Mouse (Mus musculus) left cerebral cortex, postnatal 14 days (tissue): Measurements from ENCODE around the gene Adap2. TPM values are rescaled to one million over a fixed set of nuclear protein-coding genes. Genes with fewer than 3 reads are reported as not detected.
A peak's percentile ranks its signal among the peaks of the same experiment; 100 is the strongest.
"Not testable (repeated sequence)": the region's sequence is repeated elsewhere in the genome, so short reads cannot be mapped to it uniquely, and the experiment has no call there.

Experiments
- DNase-seq, 2 experiments: peaks; one replicate each; pipeline ENCODE4 v3.0.0; 2021 to 2022; ENCODE audit warnings: low spot score in 2 of 2, mixed read lengths in 1 of 2
- intact Hi-C: fragments of 180-260 bp; cut with DNase I; formaldehyde crosslinking; loops from one replicate; pipeline ENCODE4 v1.15.1; 2025
- total RNA-seq, 2 experiments: library from RNA; stranded (reverse); gene quantifications; 2 replicates each; pipeline ENCODE4 v1.2.3; 2021

Gene Adap2
- total RNA-seq, 2 experiments from 2014 or later, result 8.3 to 10.2 TPM

DNA sequence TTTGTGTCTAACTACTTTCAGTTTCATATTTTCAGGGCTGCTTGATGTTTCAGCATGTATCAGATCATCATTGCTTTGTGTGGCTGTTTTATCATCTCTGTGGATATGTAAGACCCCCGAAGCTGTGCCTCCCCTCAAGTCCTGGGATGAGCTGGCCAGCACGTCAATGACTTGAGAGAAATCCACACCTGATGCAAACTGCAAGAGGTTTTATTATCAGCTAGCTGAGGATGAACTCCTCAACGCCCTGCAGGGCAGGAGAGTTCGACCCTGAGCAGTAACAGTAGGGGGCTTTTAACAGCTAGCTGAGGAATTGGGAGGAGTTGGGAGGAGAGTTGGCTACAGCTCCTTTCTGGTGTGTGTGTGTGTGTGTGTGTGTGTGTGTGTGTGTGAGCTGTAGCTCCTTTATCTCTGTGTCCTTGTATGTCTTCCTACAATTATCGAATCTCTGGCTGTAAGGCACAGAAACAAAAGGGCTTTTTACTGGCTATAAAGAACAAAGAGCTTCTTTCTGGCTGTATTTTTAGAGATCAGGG is 31.6 kb downstream of the Adap2 start:
- intact Hi-C loops, DNase-seq: not testable (repeated sequence)

DNA sequence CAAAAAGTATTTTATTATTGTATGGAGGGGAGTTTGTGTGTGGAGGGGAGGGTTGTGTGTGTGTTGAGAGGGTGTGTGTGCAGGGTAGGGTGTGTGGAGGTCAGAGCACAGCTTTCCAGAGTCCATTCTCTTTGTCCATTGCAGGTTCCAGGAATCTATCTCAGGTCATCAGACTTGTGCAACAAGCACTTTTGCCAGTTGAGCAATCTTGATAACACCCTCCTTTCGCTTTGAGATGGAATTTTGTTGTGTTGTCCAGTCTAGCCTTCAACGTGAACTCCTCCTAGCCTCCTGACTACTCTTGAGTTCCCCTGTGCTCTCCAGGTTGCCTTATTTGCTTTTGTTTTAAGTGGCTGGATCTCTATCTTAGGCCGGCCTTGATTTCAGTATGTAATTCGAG is 36.4 kb downstream of the Adap2 start:
- intact Hi-C loops, result no loop called here

DNA sequence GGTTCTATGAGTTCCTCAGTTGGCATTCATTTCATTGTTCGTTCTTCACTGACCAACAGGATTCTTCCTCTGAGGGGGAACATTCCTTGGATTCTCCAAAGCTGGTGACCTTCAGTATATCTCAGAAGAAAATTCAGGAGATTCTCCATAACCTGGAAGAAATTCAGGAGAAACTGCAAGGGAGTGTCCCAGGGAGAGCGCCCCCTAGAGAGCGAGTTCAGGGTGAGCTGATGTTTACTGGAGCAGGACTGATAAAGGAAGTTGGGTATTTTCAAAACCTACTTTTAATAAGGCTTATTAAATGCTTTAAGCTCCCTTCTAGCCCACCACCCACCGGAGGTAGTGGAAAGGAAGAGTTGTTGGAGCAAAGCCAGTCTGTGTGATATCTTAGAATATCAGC is 39.9 kb downstream of the Adap2 start:
- DNase-seq, result no peak
- intact Hi-C loops, result no loop called here

More for the DNA sequence above, 36.4 kb downstream of the Adap2 start:
- no peak for DNase-seq

DNA sequence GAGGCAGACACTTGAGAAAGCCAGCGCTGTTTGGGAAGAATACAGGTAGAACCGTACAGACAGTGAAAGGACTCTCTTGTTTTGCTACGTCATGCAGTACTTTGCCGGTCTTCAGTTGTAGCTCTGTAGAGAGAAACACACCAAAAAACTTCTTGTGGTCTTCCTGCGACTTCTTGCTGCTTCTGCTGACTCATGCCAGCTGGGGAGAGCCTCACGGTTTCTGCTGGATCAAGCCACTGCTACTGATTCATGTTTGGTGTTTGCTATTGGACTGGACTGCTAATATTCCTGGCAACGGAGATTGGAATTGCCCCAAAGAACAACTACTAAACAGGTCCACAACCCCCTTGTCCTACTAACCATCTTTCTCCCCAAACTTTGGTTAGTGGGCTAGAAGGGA is 42.4 kb downstream of the Adap2 start:
- no peak for DNase-seq
- intact Hi-C loops, result no loop called here

DNA sequence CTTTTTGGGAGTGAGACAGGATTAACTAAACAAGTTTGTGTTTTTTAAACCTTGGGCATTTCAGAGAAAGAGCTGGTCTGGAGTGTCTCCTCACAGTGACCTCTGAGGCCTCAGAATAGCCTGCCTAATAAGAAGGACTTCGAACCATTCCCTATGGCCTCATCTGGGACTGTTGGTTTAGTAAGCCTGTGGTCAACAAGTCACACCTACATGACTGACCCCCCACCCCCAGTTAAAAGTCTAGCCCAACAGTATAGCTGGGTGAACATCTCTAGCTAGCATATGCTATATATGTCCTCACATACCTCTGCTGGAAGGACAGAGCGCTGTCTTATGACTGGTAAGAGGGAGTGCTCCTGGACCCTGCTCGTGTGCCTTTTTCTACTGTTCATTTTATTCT is 45.4 kb downstream of the Adap2 start:
- no peak for DNase-seq
- intact Hi-C loops, result no loop called here

DNA sequence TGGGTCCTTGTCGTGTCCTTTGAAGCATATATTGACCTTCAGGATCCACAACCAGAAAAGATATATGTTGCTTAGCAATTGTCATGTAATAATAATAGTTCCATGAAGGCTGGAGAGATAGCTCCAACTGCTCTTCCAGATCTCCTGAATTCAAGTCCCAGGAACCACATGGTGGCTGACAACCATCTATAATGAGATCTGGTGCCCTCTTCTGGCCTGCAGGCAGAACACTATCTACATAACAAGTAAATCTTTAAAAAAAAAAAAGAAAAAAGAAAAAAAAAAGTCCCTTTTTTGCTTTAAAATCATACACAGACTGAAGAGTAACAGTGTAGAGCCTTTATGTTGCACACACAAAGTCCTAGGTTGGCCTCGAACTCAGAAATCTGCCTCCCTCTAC is 45.9 kb downstream of the Adap2 start:
- intact Hi-C loops, result no loop called here

DNA sequence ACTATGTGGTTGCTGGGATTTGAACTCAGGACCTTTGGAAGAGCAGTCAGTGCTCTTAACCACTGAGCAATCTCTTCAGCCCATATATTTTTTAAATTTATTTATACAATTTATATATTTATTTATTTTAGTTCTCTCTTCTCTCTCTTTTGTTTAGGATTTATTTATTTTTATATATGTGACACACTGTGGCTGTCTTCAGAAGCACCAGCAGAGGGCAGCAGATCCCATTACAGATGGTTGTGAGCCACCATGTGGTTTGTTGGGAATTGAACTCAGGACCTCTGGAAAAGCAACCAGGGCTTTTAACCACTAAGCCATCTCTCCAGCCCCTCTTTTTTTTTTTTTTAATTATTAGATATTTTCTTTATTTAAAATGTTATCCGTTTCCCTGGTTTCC is 46.4 kb downstream of the Adap2 start:
- intact Hi-C loops, result no loop called here
- no peak for DNase-seq

More for the DNA sequence above, 45.9 kb downstream of the Adap2 start:
- no peak for DNase-seq

DNA sequence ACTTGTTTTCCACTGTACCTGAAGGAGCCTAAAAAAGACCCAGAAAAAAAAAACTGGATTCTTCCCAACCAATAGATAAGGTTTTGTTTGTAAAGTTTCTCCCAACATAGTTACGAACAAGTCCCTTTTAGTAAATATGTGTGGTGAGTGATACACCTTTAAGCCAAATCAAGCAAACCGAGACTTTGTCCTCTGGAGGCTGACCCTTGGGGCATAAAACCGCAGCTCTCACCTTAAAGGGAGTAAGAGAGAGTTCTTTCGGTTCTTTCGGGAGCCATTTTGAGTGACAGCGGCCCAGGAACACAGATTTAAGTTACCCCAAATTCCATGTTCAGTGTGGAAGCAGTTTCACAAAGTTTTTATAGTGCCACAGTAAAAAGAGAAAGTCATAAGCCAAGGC is 48.4 kb downstream of the Adap2 start:
- intact Hi-C loops, result no loop called here
- DNase-seq, result no peak

DNA sequence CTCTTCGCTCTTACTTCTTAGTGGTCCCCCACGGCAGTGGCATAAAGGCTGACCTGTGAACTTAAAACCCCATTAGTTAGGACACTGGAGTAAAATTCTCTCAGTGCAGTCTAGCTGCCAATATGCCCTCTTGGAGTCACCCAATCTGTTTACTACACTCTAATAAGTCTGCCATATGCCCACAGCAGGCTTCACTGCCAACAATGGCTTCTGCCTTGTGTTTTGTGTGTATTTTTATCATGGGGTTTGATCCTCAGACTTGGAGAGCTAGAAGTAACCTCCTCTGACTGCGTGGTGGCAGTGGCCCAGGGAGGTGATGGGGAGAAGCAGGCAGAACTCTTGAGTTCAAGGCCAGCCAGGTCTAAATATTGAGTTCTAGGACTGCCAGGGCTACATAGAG is 50.1 kb downstream of the Adap2 start:
- intact Hi-C loops, result no loop called here
- no peak for DNase-seq

DNA sequence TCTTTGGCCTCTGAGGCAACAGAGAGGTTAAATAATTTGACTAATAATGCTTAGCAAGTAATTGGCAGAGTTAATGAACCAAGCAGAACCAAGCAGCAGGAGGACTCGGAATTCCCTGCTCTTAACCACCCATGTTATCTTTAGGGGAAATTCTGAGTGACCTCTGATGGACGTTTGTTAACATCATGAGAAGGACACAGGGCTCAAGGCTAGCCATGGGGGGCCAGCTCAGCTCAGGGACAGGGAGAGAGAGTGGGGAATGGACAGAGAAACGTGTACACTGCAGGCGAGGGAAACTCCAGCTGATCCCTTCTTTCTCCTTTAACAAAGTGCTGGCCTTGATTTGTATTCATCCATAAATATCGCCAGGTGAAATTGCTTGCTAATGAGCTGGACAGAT is 51.0 kb downstream of the Adap2 start:
- intact Hi-C loops, result no loop called here
- DNase-seq, result no peak

DNA sequence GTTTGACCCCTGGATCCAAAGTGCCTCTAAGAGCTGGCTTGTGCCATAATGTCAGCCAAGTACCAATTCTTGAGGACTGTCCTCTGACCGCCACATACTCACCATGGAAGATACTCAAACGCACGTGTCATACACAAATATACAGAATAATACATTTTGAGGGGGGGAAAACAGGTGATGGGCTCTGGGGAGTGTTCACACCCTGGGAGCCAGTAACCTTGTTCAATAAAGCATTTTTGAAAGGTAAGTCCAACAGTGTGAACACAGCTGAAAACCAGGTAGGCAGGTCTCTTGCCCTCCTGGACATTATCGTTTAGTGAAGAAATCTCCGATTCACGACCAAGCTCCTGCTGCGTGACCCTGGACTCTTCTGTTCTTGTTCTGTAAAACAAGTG is 54.6 kb downstream of the Adap2 start:
- no peak for DNase-seq
- intact Hi-C loops, result no loop called here

DNA sequence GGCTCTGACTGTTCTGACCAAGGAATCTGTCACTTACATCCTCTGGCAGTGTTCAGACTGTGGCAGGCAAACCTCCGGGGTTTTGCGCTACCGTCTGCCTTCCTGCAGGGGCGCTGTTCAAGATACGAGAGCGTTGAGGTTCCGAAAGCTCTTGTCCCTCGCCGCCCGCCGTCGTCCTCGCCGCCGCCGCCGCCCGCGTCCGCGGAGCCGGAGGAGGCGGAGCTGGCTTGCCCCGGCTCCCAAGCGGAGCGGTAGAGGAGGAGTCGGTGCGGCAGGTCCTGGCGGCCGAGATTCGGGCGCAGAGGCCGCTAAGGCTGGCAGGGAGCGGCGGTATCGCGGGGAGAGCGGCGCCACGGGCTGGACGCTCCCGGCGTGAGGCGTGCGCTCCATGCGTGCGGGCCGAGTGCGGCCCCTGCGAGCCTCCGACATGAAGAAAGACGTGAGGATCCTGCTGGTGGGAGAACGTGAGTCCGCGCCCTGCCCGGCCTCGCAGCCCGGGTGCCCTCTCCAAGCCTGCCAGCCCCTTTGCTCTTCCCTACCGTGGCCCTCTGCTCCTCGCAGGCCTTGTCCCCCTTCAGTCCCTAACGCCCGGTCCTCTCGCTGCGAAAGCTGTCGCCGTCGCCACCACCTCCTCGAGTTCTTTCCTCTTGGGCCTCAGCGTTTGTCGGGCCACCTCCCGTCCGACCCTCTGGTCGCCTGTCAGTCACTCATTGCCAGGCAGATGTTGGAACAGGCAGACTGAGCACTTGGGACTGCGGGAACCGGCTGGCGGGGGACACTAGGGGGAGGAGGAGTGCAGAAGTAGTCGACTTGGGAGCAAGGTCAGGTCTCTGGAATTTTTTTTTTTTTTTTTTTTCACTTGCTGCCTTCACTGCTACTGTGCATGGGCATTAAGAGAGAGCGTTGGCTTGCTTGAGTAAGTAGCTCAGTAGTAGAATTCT is 55.2 kb downstream of the Adap2 start, which contains the start of gene Rhot1:
Gene Rhot1, plus strand, starts transcription at position 160 of the 941 bp plus-strand sequence.
- intact Hi-C loops, result no loop called here
- peak; percentile 96 to 98 for DNase-seq

DNA sequence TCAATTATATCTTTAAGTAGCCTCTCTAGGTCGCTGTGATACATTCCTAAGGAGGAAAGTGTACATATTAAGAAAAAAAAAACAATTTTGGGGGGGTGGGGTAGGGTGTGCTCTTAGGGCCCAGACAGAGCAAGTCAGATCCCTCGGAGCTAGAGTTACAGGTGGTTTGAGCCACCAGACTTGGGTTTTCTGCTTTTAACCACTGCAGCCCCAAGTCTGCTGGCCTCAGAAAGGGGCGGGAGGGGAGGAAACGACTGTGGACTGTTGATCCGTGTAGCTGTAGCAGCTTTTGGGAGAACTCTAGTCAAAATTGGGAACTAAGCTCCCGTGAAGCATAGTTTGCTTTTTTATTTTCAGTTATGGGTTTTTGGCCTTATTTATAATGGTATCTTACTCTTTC is 56.4 kb downstream of the Adap2 start:
- intact Hi-C loops, result no loop called here
- no peak for DNase-seq

DNA sequence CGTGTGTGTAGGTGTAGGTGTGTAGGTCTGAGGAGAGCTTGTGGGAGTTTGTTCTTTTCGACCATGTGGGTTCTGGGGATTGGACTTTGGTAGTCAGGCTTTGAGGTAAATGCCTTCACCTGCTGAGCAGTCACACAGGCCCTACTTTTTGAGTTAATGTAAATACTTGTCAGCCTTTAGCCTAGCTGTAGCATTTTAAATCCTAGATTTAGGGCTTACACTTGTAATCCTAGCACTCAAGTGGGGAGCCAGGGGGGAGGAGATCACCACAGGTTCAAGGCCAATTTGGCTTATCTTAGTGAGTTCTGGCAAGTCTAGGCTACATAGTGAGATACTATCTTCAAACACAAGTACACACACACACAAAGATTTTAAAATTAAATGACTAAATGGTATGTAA is 58.4 kb downstream of the Adap2 start:
- intact Hi-C loops, result no loop called here
- DNase-seq, result no peak

DNA sequence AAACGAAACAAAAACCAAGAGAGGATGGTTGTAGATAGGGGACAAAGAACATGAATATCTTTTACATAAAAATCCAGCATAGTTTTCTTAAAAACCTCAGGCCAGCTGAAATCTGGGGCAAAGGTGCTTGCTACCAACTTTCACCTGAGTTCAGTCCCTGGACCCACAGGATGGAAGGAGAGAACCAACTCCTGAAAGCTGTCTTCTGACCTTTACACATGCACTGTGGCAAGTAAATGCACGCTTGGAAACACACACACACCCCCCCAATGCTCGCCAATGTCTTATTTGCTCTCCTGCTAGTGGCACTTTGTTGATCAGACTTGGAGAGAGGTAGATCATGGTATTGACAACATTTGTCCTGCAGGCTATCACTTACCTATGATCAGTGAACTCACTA is 61.4 kb downstream of the Adap2 start:
- intact Hi-C loops, result no loop called here
- DNase-seq, result no peak

DNA sequence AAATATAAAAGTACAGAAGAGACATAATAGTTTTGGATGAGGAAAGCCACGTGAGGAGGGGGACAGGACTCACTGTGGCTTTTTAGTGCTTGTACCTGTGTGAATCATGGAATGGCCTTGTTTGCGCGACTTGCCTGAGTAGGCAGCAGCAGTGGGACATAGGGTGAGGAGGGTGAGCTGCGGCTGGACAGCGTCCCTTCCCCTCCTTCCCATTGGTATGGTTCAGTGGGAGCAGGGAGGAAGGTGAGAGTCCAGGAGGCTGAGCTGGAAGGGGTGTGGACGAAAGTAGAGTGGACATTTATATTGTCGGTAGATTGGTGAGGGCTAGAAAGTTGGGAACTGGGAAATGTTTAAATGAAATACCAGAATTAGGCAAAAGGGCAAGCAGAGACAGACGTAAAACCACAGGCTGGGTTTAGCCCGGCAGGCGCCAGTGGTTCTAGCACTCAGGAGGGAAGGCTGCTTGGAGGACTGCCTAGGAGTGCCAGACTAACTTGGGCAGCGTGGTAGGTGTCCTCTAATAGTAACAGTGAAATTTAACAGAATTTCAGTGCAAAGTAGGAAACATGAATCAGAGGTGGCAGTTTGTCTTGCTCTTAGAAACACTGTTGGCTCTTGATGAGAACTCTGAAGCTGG is 64.9 kb downstream of the Adap2 start:
- intact Hi-C loops, result no loop called here
- DNase-seq, result no peak

Other genes starting within 250 kb of the Adap2 start
- gene Utp6, start 191.7 kb upstream of the Adap2 start, total RNA-seq, result 10 to 100 TPM; 26.3 to 26.9 TPM
- 10 to 100 TPM; 28.7 to 33.2 TPM for gene Suz12, start 161.0 kb upstream of the Adap2 start, total RNA-seq
- gene Crlf3, start 73.1 kb upstream of the Adap2 start, total RNA-seq, result 10 to 100 TPM; 13.6 to 14.1 TPM
- 1 to 10 TPM; 3.0 to 3.9 TPM for gene Atad5, start 64.7 kb upstream of the Adap2 start, total RNA-seq
- gene Tefm, start 11.9 kb upstream of the Adap2 start, total RNA-seq, result 10 to 100 TPM in 1 of 2 experiments, 1 to 10 TPM in 1; 8.8 to 11.1 TPM
- 1 to 10 TPM; 2.9 to 4.3 TPM for gene Rnf135, start 29.7 kb downstream of the Adap2 start, total RNA-seq
- 10 to 100 TPM; 69.9 to 72.3 TPM for gene Rhot1, start 54.9 kb downstream of the Adap2 start, total RNA-seq
- 10 to 100 TPM; 30.3 to 31.9 TPM for gene Rhbdl3, start 146.8 kb downstream of the Adap2 start, total RNA-seq
- 10 to 100 TPM; 48.4 to 50.3 TPM for gene 5730455P16Rik, start 223.9 kb downstream of the Adap2 start, total RNA-seq
- gene Zfp207, start 229.2 kb downstream of the Adap2 start, total RNA-seq, result 100 to 1,000 TPM; 140 to 143 TPM